Mouse (Mus musculus): ENCODE results near the gene E030025P04Rik.

The E030025P04Rik gene

GRCm38 (mm10) chr11:109102646-109103045, 41.5 kb downstream of the E030025P04Rik start:
- DNase-seq (ENCODE audit: low read depth, low spot score): no peak

- no peak for DNase-seq (ENCODE audit: low read depth, low spot score)
These were observed 43.9 kb downstream of the E030025P04Rik start for GRCm38 (mm10) chr11:109100266-109100665.

GRCm38 (mm10) chr11:109091821-109092220, 52.3 kb downstream of the E030025P04Rik start:
- DNase-seq (ENCODE audit: low read depth, low spot score): no peak
